Mouse (Mus musculus): ENCODE measurements at regions not wholly inside any gene's neighbourhood (a gene's known extent, or its start where the extent isn't known, plus 50 kb on each side); places are given as distances from the start of the nearest gene placed in this dataset.

DNA sequence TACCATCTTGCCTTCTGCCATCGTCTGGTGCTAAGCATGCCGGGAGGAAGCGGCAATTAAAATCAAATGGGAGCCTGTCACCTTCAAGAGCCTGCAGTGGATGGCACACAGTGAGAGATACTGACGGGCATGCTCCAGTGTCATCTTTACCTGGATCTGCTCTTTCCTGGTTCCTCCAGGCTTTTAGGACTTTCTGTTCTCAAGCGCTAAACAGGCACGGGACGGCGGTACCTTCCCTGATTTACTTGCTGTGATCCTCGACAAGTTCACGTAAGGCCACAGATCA, 347.6 kb downstream of the Med10 start:
- Histone ChIP-seq H3K27ac (ENCODE audit: insufficient read depth, low read depth, low read length) (no peak overlapping the region), H3K27me3 (replicated peaks; ENCODE audit: control insufficient read depth, insufficient read depth, low read length) (no peaks in the 10 kb centered on the region), H3K36me3 (ENCODE audit: control insufficient read depth, insufficient read depth, low read length) (no peaks in the 10 kb centered on the region), H3K4me1 (ENCODE audit: control insufficient read depth, insufficient read depth, low read length) (no peaks in the 10 kb centered on the region), H3K4me3 (ENCODE audit: insufficient read depth, low read depth, low read length) (no peak overlapping the region)
- DNase-seq = no peak
- no peak for TF ChIP-seq POLR2A (IDR thresholded peaks at IDR 0.05; ENCODE audit: low read depth, low read length)
- WGBS = 35% methylated on average over 10 of the region's 10 CpGs

DNA sequence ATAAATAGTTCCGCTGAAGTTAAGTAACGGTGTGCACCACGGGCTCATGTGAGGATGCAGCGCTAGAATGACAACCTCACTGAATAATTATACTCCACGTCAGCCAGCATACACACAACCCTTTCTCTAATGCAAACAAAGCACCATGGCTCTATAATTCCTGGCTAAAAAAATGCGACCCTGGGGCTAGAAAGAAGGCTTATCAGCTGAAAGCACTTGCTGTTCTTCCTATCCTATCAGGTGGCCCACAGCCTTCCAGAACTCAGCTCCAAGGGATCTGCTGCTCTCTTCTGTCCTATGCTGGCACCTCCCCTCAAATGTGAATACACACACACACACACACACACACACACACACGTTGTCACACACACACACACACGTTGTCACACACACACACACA, 350.9 kb downstream of the Med10 start:
- H3K4me3 ChIP-seq (ENCODE audit: insufficient read depth, low read depth, low read length) = no peak overlapping the region
- H3K27me3 ChIP-seq (replicated peaks; ENCODE audit: control insufficient read depth, insufficient read depth, low read length) = no peaks in the 10 kb centered on the region
- H3K4me1 ChIP-seq (ENCODE audit: control insufficient read depth, insufficient read depth, low read length) = no peaks in the 10 kb centered on the region
- H3K27ac ChIP-seq (ENCODE audit: insufficient read depth, low read depth, low read length) = no peak overlapping the region
- TF ChIP-seq POLR2A (IDR thresholded peaks at IDR 0.05; ENCODE audit: low read depth, low read length) (no peak), CTCF (conservative IDR thresholded peaks at IDR 0.05; ENCODE audit: insufficient read depth, insufficient read length, low read depth, low read length) (no peak)
- H3K36me3 ChIP-seq (ENCODE audit: control insufficient read depth, insufficient read depth, low read length) = no peaks in the 10 kb centered on the region
- DNase-seq = no peak
- WGBS = 75% methylated on average over 8 of the region's 8 CpGs

DNA sequence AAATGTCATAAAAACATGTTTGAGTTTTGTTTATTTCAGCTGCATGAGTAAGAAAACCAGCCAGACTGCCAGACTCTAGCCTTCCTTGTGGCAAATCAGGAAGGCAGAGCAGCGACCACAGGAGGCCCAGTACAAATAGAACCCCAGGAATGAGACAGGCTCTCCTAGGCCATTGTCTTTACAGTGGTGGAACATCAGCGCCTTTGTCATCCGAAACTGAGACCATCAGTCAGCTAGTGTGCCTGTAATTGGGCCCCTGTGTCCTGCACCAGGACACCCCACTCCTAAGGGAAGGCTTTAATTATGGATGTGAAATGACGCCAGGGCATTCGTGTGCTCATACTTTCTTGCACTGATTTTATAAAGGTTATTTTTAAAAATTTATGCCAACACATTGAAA, 353.4 kb downstream of the Med10 start:
- TF ChIP-seq POLR2A (IDR thresholded peaks at IDR 0.05; ENCODE audit: low read depth, low read length) = no peak
- TF ChIP-seq CTCF (conservative IDR thresholded peaks at IDR 0.05; ENCODE audit: insufficient read depth, insufficient read length, low read depth, low read length) = no peak
- H3K36me3 ChIP-seq (ENCODE audit: control insufficient read depth, insufficient read depth, low read length) = no peaks in the 10 kb centered on the region
- no peak overlapping the region for H3K4me3 ChIP-seq (ENCODE audit: insufficient read depth, low read depth, low read length)
- no peak for DNase-seq
- H3K27ac ChIP-seq (ENCODE audit: insufficient read depth, low read depth, low read length) = no peak overlapping the region
- H3K27me3 ChIP-seq (replicated peaks; ENCODE audit: control insufficient read depth, insufficient read depth, low read length) = no peaks in the 10 kb centered on the region
- no peaks in the 10 kb centered on the region for H3K4me1 ChIP-seq (ENCODE audit: control insufficient read depth, insufficient read depth, low read length)
- 85% methylated on average over 5 of the region's 5 CpGs for WGBS

DNA sequence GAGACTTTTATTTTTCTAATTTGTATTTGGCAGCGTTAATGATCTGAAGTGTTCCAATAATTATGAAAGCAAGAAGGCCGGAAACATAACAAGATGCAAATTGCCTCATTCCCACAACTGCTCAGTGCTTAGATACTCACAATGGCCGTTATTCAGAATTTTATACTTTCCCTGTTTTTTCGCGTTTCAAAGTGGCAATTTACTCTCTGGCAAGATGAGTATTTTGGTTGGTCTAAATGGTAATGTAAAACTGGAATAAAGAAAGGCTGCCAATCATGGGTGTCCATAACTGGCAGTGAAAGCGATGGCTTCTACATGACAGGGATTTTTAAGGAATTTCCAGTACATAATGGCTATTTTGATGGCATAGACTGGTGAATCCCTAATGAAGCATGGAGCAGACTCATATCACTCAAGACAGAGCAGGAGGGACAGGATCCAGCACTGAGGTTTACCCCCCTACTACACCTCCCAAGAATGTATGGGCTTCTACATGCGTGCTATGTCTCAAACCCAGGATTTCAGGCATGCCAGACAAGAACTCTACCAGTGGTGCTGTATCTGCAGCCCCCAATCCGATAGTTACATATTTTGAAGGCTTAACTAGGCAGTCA, 354.9 kb downstream of the Med10 start:
- TF ChIP-seq POLR2A (IDR thresholded peaks at IDR 0.05; ENCODE audit: low read depth, low read length) (no peak), CTCF (conservative IDR thresholded peaks at IDR 0.05; ENCODE audit: insufficient read depth, insufficient read length, low read depth, low read length) (no peak)
- Histone ChIP-seq H3K27ac (ENCODE audit: insufficient read depth, low read depth, low read length) (no peak overlapping the region), H3K36me3 (ENCODE audit: control insufficient read depth, insufficient read depth, low read length) (no peaks in the 10 kb centered on the region), H3K27me3 (replicated peaks; ENCODE audit: control insufficient read depth, insufficient read depth, low read length) (no peaks in the 10 kb centered on the region), H3K4me1 (ENCODE audit: control insufficient read depth, insufficient read depth, low read length) (no peaks in the 10 kb centered on the region), H3K4me3 (ENCODE audit: insufficient read depth, low read depth, low read length) (no peak overlapping the region)
- DNase-seq = no peak
- WGBS = 90% methylated on average over 8 of the region's 8 CpGs

DNA sequence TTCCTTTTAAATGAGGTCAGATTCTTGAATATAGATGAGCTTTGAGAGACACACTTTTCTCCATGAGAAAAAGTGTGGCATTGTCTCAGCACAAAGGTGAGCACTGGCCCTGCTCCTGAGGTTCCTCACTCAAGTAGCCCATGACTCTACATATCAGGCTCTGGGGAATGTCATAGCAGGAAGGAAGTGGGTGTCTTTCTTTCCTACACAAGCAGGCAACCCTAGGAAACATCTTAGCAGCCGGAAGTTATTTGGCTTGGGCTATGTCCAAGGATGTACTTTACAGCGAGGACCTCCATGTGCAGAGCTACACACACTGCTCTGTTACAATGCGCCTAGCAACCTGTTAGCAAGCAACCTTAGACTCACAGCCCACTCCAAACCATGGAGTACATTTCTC, 356.9 kb downstream of the Med10 start:
- H3K4me1 ChIP-seq (ENCODE audit: control insufficient read depth, insufficient read depth, low read length) = no peaks in the 10 kb centered on the region
- WGBS = 81% methylated on average over 3 of the region's 3 CpGs

DNA sequence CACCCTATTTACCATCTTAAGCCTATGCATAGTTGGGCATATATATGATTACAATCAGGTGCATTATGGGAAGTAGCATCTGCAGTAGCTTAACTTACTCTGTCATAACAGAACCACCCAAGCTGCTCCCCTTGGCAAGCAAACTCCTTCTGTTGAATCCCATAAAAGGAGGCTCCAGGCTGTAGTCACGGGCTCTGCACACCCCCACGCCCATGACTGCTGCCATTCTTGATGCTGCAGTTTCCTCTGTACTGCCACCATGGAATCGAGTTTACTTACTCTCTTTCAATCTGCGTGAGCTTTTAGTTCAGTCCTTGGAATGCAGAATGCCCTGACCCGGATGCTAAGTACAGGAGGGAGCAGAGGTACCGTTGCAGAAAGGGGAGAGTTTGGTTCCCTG, 357.4 kb downstream of the Med10 start:
- no peak overlapping the region for H3K27ac ChIP-seq (ENCODE audit: insufficient read depth, low read depth, low read length)

More for the DNA sequence above, 356.9 kb downstream of the Med10 start:
- TF ChIP-seq CTCF (conservative IDR thresholded peaks at IDR 0.05; ENCODE audit: insufficient read depth, insufficient read length, low read depth, low read length) (no peak), POLR2A (IDR thresholded peaks at IDR 0.05; ENCODE audit: low read depth, low read length) (no peak)
- no peak overlapping the region for H3K4me3 ChIP-seq (ENCODE audit: insufficient read depth, low read depth, low read length)
- no peak overlapping the region for H3K27ac ChIP-seq (ENCODE audit: insufficient read depth, low read depth, low read length)
- H3K36me3 ChIP-seq (ENCODE audit: control insufficient read depth, insufficient read depth, low read length) = no peaks in the 10 kb centered on the region
- no peak for DNase-seq
- no peaks in the 10 kb centered on the region for H3K27me3 ChIP-seq (replicated peaks; ENCODE audit: control insufficient read depth, insufficient read depth, low read length)

DNA sequence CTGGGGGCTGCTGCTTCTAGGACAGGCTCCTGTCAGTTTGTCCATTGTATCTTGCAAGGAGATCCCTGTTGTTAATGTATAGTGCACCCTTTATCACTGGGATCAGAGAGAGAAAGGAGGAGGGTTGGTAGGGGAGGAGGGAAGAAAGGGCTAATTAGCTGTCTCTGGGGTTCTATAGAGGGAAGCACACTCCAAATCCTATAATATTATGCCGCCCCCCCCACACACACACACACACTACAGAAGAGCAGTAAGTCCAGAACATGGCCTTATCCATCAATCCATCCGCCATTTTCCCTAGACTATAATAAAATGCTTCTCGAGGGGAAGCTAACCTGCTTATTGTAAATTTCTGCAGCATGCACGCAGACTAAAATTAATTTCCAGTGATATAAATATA, 359.9 kb downstream of the Med10 start:
- TF ChIP-seq CTCF (conservative IDR thresholded peaks at IDR 0.05; ENCODE audit: insufficient read depth, insufficient read length, low read depth, low read length) = no peak
- no peak for TF ChIP-seq POLR2A (IDR thresholded peaks at IDR 0.05; ENCODE audit: low read depth, low read length)
- Histone ChIP-seq H3K27ac (ENCODE audit: insufficient read depth, low read depth, low read length) (no peak overlapping the region), H3K4me3 (ENCODE audit: insufficient read depth, low read depth, low read length) (no peak overlapping the region), H3K36me3 (ENCODE audit: control insufficient read depth, insufficient read depth, low read length) (no peaks in the 10 kb centered on the region), H3K4me1 (ENCODE audit: control insufficient read depth, insufficient read depth, low read length) (no peaks in the 10 kb centered on the region), H3K27me3 (replicated peaks; ENCODE audit: control insufficient read depth, insufficient read depth, low read length) (no peaks in the 10 kb centered on the region)
- no peak for DNase-seq
- WGBS = 84% methylated on average over 4 of the region's 4 CpGs

More for the DNA sequence above, 357.4 kb downstream of the Med10 start:
- Histone ChIP-seq H3K4me1 (ENCODE audit: control insufficient read depth, insufficient read depth, low read length) (no peaks in the 10 kb centered on the region), H3K4me3 (ENCODE audit: insufficient read depth, low read depth, low read length) (no peak overlapping the region), H3K27me3 (replicated peaks; ENCODE audit: control insufficient read depth, insufficient read depth, low read length) (no peaks in the 10 kb centered on the region), H3K36me3 (ENCODE audit: control insufficient read depth, insufficient read depth, low read length) (no peaks in the 10 kb centered on the region)
- TF ChIP-seq POLR2A (IDR thresholded peaks at IDR 0.05; ENCODE audit: low read depth, low read length) (no peak), CTCF (conservative IDR thresholded peaks at IDR 0.05; ENCODE audit: insufficient read depth, insufficient read length, low read depth, low read length) (no peak)
- WGBS = 38% methylated on average over 6 of the region's 6 CpGs
- no peak for DNase-seq

All from kidney, adult 2 months (tissue).